Comparison of ENCODE assay signal across 12 mouse cellular contexts in genomic region chr16:91379412-91379811, GRCm38 (mm10). TPM values are rescaled to one million over a fixed set of nuclear protein-coding genes. Genes with fewer than 3 reads are reported as not detected.
DNase-seq lines count a peak whose midpoint lies in the region; ATAC-seq lines count a peak whose summit lies in the region.
"Had no signal": no experiment of that assay in that cellular context is flagged by ENCODE, and none has a peak within 500 bp of the region (broad histone marks: within the 10 kb centered on the region; RNA-seq: fewer than 3 reads in every experiment).

No protein-coding gene starts in this region.

- intact Hi-C loops in left cerebral cortex, postnatal 4 days (cut with DNase I), result no loop called here

- peaks cover 6% of the 10 kb centered on the region; the same call in 1 of the 2 replicates for H3K36me3 ChIP-seq in heart, embryonic 11.5 days (ENCODE audit: control insufficient read depth, insufficient read depth, low read length)
- peaks cover 18% of the 10 kb centered on the region for H3K36me3 ChIP-seq in midbrain, embryonic 10.5 days
- no peaks in the 10 kb centered on the region for H3K36me3 ChIP-seq in midbrain, embryonic 11.5 days (ENCODE audit: control insufficient read depth, insufficient read depth, low read length)
- H3K36me3 ChIP-seq in liver, embryonic 13.5 days, result peaks cover 64% of the 10 kb centered on the region

- no peaks in the 10 kb centered on the region for H3K27me3 ChIP-seq in heart, embryonic 11.5 days (ENCODE audit: control insufficient read depth, insufficient read depth, low read length)
- H3K27me3 ChIP-seq in midbrain, embryonic 10.5 days (ENCODE audit: low read depth, poor library complexity, severe bottlenecking), result no peaks in the 10 kb centered on the region
- H3K27me3 ChIP-seq in midbrain, embryonic 11.5 days (ENCODE audit: control insufficient read depth, insufficient read depth, low read length), result no peaks in the 10 kb centered on the region
- H3K27me3 ChIP-seq in liver, embryonic 13.5 days, result no peaks in the 10 kb centered on the region

- DNase-seq in heart, adult 11 months, result no peak
- DNase-seq in midbrain, embryonic 10.5 days (ENCODE audit: low spot score), result no peak
- no peak for DNase-seq in midbrain, embryonic 11.5 days (ENCODE audit: low spot score, missing footprints)
- no peak for DNase-seq in liver, embryonic 13.5 days
- DNase-seq in left cerebral cortex, postnatal 4 days, result no peak
- no peak for DNase-seq in thymus, postnatal 0 days (ENCODE audit: low spot score)
- DNase-seq in cerebellum, postnatal 14 days, result no peak
- DNase-seq: B cell, adult 2 months; cerebellum, adult 9-11 months; gastrocnemius, postnatal 25 days had no signal

- no peak overlapping the region for H3K4me3 ChIP-seq in heart, embryonic 11.5 days (ENCODE audit: low read depth, low read length)
- H3K4me3 ChIP-seq in midbrain, embryonic 10.5 days, result no peak overlapping the region
- H3K4me3 ChIP-seq in midbrain, embryonic 11.5 days (ENCODE audit: low read depth, low read length), result no peak overlapping the region
- H3K4me3 ChIP-seq in liver, embryonic 13.5 days (replicated peaks), result no peak overlapping the region

- peak overlapping the region; percentile 37 for H3K27ac ChIP-seq in heart, embryonic 11.5 days (ENCODE audit: low read depth, low read length)
- H3K27ac ChIP-seq in midbrain, embryonic 10.5 days (replicated peaks), result peak overlapping the region; percentile 33; the same call in 1 of the 2 replicates
- H3K27ac ChIP-seq in midbrain, embryonic 11.5 days (ENCODE audit: low read depth, low read length), result no peak overlapping the region
- peak overlapping the region; percentile 21 for H3K27ac ChIP-seq in liver, embryonic 13.5 days

- no peaks in the 10 kb centered on the region for H3K9me3 ChIP-seq in heart, embryonic 11.5 days (replicated peaks; ENCODE audit: control insufficient read depth, low read length)
- H3K9me3 ChIP-seq in midbrain, embryonic 10.5 days (replicated peaks), result no peaks in the 10 kb centered on the region
- H3K9me3 ChIP-seq in midbrain, embryonic 11.5 days (ENCODE audit: control insufficient read depth, low read length), result no peaks in the 10 kb centered on the region
- H3K9me3 ChIP-seq in liver, embryonic 13.5 days (replicated peaks), result no peaks in the 10 kb centered on the region

- no peak overlapping the region for H3K4me2 ChIP-seq in heart, embryonic 11.5 days
- H3K4me2 ChIP-seq in midbrain, embryonic 11.5 days, result no peak overlapping the region
- H3K4me2 ChIP-seq in liver, embryonic 13.5 days, result no peak overlapping the region

- peaks cover 15% of the 10 kb centered on the region for H3K4me1 ChIP-seq in heart, embryonic 11.5 days (ENCODE audit: control insufficient read depth, insufficient read depth, low read length)
- peaks cover 16% of the 10 kb centered on the region for H3K4me1 ChIP-seq in midbrain, embryonic 10.5 days
- peaks cover 4% of the 10 kb centered on the region for H3K4me1 ChIP-seq in midbrain, embryonic 11.5 days (ENCODE audit: control insufficient read depth, insufficient read depth, low read length)
- H3K4me1 ChIP-seq in liver, embryonic 13.5 days (replicated peaks), result peaks cover 76% of the 10 kb centered on the region

- no peak overlapping the region for H3K9ac ChIP-seq in heart, embryonic 11.5 days (ENCODE audit: low read depth, low read length)
- no peak overlapping the region for H3K9ac ChIP-seq in midbrain, embryonic 11.5 days (ENCODE audit: low read length)
- no peak overlapping the region for H3K9ac ChIP-seq in liver, embryonic 13.5 days

- 47% methylated on average over 3 of the region's 3 CpGs for WGBS in heart, embryonic 11.5 days (ENCODE audit: insufficient replicate concordance)
- 65% methylated on average over 3 of the region's 3 CpGs for WGBS in midbrain, embryonic 10.5 days
- 65% methylated on average over 3 of the region's 3 CpGs for WGBS in midbrain, embryonic 11.5 days
- WGBS in liver, embryonic 13.5 days (ENCODE audit: insufficient replicate concordance), result 75% methylated on average over 3 of the region's 3 CpGs

- no peak for ATAC-seq in heart, embryonic 11.5 days (replicated peaks; ENCODE audit: insufficient number of reproducible peaks, low FRiP score, low TSS enrichment)
- no peak for ATAC-seq in midbrain, embryonic 11.5 days (ENCODE audit: low FRiP score)
- ATAC-seq in liver, embryonic 13.5 days (ENCODE audit: low read depth), result 0 out of 2 replicates have a peak, but pooled peaks have one; percentile 2

RNA-seq across cellular contexts. Expression of gene Ifnar2, which starts 6.8 kb away (rescaled TPM):
- polyA plus RNA-seq in heart, embryonic 11.5 days (2014; fragmentation: Nextera tagmentation; extraction: Ambion mirVana), result 53.9 and 55.6 TPM in 2 replicates
- polyA plus RNA-seq in midbrain, embryonic 10.5 days (2016; fragmentation: Nextera tagmentation; extraction: Ambion mirVana), result 26.0 and 27.9 TPM in 2 replicates
- polyA plus RNA-seq in midbrain, embryonic 11.5 days (2014; fragmentation: Nextera tagmentation; extraction: Ambion mirVana), result 32.6 and 32.7 TPM in 2 replicates
- 67.4 and 74.0 TPM in 2 replicates for polyA plus RNA-seq in liver, embryonic 13.5 days (2015; fragmentation: Nextera tagmentation; extraction: Ambion mirVana)
- total RNA-seq in left cerebral cortex, postnatal 4 days (2021), result 10 to 100 TPM; 26.5 to 28.6 TPM
- polyA plus RNA-seq in thymus, postnatal 0 days (2015; fragmentation: Nextera tagmentation; extraction: Ambion mirVana), result 70.7 and 73.4 TPM in 2 replicates

RNA-seq across cellular contexts. Expression of gene Gm21970, which starts 12.1 kb away (rescaled TPM):
- polyA plus RNA-seq in heart, embryonic 11.5 days (2014; fragmentation: Nextera tagmentation; extraction: Ambion mirVana), result not detected in 2 replicates
- not detected in 2 replicates for polyA plus RNA-seq in midbrain, embryonic 10.5 days (2016; fragmentation: Nextera tagmentation; extraction: Ambion mirVana)
- not detected in 2 replicates for polyA plus RNA-seq in midbrain, embryonic 11.5 days (2014; fragmentation: Nextera tagmentation; extraction: Ambion mirVana)
- not detected in 2 replicates for polyA plus RNA-seq in liver, embryonic 13.5 days (2015; fragmentation: Nextera tagmentation; extraction: Ambion mirVana)
- not detected for total RNA-seq in left cerebral cortex, postnatal 4 days (2021)
- polyA plus RNA-seq in thymus, postnatal 0 days (2015; fragmentation: Nextera tagmentation; extraction: Ambion mirVana), result not detected in 2 replicates
- total RNA-seq: gastrocnemius, postnatal 25 days; neutrophil, adult 5-6 weeks had no signal

RNA-seq across cellular contexts. Expression of gene Il10rb, which starts 26.6 kb away (rescaled TPM):
- polyA plus RNA-seq in heart, embryonic 11.5 days (2014; fragmentation: Nextera tagmentation; extraction: Ambion mirVana), result 38.6 and 46.9 TPM in 2 replicates
- polyA plus RNA-seq in midbrain, embryonic 10.5 days (2016; fragmentation: Nextera tagmentation; extraction: Ambion mirVana), result 6.9 and 8.9 TPM in 2 replicates
- polyA plus RNA-seq in midbrain, embryonic 11.5 days (2014; fragmentation: Nextera tagmentation; extraction: Ambion mirVana), result 8.1 and 8.5 TPM in 2 replicates
- 25.0 and 28.1 TPM in 2 replicates for polyA plus RNA-seq in liver, embryonic 13.5 days (2015; fragmentation: Nextera tagmentation; extraction: Ambion mirVana)
- 1 to 10 TPM; 7.0 to 7.8 TPM for total RNA-seq in left cerebral cortex, postnatal 4 days (2021)
- 42.7 and 44.1 TPM in 2 replicates for polyA plus RNA-seq in thymus, postnatal 0 days (2015; fragmentation: Nextera tagmentation; extraction: Ambion mirVana)
